Mouse (Mus musculus) spleen, adult 18-20 months (tissue): ENCODE data around the gene Adcy4.

Source experiments
- DNase-seq, 2 experiments: peaks; one replicate each; pipeline ENCODE4 v3.0.0; 2022; ENCODE audit warnings: mixed read lengths in 2 of 2

Adcy4 gene

DNA sequence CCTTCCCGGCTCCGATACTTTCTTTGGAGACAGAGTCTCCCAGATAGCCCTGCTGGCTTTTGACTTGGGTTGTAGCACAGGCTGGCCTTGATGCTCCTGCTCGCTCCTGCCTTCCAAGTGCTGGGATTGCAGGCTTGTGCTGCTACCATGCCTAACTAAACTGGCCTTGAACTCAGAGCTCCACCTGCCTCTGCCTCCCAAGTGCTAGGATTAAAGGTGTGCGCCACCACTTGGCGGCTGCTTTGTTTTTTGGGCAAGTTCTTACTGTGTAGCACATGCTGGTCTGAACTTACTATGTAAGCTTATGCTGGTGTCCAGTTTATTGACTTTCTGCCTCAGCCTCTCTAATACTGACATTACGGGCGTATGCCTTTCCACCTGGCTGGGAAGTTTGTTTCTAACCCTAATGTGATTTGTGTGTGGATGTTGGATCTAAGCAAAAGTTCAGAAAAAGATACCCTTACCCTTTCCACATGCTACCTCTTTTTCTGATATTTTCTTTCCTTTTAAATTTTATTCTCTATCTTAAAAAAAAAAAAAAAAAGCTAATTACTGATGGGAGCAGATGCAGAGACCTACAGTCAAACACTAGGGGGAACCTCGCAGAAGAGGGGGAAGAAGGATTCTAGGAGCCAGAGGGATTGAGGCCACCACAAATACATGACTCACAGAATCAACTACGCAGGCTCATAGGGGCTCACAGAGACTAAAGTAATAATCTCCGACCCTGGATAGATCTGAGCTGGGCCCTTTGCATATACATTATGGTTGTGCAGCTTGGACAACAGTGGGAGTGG, 36.6 kb downstream of the Adcy4 start:
- DNase-seq = no peak

GRCm38 (mm10) chr14:55745861-55746237, 38.0 kb downstream of the Adcy4 start:
- DNase-seq = no peak

DNA sequence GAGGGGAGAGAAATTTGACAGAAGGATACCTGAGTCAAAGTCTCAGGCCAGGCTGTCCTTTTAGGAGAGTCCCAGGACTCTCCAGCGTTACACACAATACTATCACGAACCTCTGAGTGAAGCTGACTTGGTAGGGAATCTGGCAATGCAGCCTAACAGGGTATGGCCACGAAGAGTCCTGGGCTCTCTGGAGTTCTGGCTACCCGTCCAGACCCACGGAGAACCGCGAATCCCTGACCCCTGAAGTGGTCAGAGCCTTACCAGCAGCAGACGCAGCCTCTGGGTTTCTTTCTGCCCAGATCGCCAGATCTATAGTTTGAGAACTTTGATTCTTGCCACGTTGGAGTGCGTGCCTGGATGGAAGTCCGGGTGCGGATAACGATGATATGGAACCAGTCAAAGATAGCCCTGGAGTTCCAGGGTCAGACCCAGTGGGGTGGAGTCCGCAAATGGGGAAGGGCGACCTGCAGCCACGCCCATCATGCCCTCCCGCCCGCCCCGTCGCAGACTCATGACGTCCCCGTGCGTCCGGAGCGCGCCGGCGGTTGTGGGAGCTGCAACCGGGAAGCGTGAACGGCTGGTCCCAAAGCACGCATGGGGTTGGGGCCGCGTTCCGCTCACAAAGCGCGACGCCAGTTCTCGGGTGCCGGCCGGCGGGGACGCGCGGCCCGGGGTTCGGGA, 38.6 kb downstream of the Adcy4 start, which contains the start of the genes Dhrs1 and Nop9:
TSS of gene Dhrs1 (minus strand) at position 511 of the 681 bp plus-strand sequence.
TSS of gene Nop9 (plus strand) at position 514 of the 681 bp plus-strand sequence.
- peak; percentile 77 to 84 for DNase-seq

- peak; percentile 72 to 89 for DNase-seq
Measured at GRCm38 (mm10) chr14:55743711-55744110, 40.2 kb downstream of the Adcy4 start.

GRCm38 (mm10) chr14:55737086-55737687, 46.7 kb downstream of the Adcy4 start:
- no peak for DNase-seq

DNA sequence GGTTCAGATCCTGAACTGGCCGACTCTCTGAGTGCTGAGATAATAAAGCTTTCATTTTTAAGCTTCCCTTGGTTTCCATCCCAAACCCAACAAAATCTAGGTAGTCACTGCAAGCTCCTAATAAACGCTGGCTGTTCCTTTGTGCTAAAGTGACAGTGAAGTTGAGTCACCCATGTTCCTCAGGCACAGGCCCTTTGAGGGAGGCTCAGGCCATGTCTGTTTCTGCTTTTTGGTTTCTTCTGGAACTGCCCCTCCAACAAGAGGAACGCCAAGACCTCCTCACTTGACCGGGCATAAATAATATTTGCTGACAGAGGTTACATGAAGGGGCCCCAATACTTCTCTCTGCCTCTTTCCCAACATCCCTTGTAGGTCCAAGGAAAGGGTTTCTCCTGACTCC, 48.1 kb downstream of the Adcy4 start:
- DNase-seq = no peak

DNA sequence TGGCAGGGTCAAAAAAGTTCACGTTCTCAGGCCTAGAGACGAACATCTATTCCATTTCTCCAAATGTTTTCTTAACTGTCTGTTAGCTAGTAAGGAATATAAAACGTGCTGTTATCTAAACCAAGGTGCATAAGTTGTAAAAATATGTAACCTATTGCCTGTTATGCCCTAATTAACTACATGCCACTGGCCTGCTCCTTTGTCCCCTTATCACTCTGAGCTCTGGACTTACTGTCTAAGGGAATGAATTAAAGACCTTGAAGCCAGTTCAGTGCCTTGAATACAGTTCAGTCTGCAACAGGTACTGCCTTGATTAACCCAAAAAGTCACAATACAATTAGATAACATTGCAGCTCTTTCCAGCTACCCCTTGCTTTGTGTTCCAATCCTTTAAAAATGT, 48.6 kb downstream of the Adcy4 start:
- no peak for DNase-seq

DNA sequence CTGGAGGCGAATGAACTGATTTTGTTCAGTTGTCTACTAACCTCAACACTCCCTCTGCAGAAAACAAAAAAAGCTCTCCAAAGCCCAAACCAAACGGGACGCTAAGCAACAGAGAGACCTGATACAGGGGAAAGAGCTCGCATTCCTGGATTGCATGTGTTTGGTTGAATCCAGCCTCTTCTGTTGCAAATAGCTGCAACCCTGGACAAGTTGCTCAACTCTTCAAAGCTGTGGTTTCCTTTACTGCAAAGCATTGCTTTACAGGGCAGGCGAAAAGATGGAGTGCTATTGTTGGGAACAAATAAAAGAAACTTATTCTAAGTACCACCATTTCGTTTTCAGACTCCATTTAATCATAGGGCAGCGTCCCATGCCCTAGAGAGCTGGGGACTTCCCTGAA, 49.0 kb downstream of the Adcy4 start:
- DNase-seq = no peak

DNA sequence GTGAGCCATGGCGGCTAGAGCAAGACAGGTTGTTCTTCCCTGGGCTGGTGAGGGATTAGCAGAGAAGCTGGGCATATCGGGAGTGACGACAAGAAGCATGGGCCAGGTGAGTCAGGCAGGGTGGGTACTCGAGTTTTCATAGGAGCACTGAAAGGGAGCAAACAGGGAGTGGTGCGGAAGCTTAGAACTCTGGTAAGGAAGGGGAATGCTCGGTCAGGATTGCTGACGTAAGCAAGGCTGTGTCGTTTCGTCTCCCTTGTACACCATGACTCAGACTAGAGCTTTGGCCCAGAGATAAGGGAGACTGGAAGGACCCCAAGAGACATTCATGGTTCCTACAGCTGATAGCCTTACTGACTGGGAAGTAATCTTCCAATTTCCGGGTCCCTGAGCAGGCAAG, 50.0 kb downstream of the Adcy4 start:
- no peak for DNase-seq

GRCm38 (mm10) chr14:55730531-55731032, 53.3 kb downstream of the Adcy4 start:
- DNase-seq = no peak

DNA sequence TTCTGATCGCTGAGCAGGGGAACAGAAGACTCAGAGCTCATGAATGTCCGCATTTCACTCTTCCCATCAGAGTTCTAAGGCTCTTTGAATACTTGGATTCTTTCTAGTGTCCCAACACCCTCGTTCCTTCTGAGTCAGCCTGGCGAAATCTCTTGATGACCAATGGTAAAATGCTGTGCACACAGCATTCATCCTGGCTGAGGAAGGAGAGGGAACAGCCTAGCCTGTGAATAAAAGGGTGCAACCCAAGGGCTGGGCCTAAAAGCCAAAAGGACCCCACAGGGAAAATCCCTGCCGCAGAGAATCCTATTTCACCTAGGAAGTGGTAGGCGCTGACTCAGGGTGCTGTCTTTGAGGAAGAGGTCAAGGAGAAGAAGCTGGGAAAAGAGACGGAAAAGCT, 53.8 kb downstream of the Adcy4 start:
- no peak for DNase-seq

GRCm38 (mm10) chr14:55727889-55728685, 55.8 kb downstream of the Adcy4 start:
- no peak for DNase-seq

DNA sequence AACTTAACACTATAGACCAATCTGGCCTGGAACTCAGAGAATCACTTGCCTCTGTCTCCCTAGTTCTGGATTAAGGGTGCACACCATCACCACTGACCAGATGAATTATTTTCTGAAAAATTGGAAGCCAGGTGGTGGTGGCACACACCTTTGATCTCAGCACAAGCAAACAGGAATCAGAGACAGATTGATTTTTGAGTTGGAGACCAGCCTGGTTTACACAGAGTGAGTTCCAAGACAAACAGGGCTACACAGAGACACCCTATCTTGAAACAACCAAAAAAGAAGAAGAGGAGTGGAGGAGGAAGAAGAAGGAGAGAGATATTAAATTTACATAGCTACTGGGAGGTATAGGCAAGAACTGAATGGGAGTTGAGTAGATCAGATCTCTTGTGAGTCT, 57.6 kb downstream of the Adcy4 start:
- no peak for DNase-seq

GRCm38 (mm10) chr14:55724411-55724871, 59.5 kb downstream of the Adcy4 start:
- peak; percentile 38 to 49 for DNase-seq

- no peak for DNase-seq
Measured at GRCm38 (mm10) chr14:55723433-55723832, 60.5 kb downstream of the Adcy4 start.

DNA sequence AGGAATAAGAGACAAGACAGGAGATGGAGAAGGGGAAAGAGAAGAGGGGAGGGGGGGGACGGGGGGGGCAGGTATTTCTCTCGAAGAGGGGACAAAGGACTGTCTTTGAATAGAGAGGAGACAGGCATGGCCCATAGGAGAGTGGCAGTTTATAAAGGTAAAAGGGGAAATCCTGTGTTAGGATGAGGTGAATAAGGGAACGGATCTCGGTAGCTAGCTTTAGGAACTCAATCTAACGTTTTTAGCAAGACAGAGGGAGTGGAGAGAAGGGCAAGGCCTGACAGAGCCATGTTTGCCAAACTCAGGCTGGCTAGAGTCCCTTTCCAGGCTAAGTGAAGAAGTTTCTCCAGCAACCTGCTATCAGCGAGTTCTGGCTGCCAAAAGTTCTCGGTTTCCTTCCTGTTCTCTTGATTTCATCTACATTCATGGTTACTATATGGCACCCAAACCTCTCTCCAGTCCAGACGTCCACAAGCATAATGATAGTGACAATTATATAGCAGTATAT, 61.4 kb downstream of the Adcy4 start:
- no peak for DNase-seq

- peak; percentile 87 to 92 for DNase-seq
Measured at GRCm38 (mm10) chr14:55721700-55722437, 62.0 kb downstream of the Adcy4 start, which contains the start of gene Rabggta. Rabggta (minus strand) TSS chr14:55722263.

- no peak for DNase-seq
Measured at GRCm38 (mm10) chr14:55721076-55721475, 62.8 kb downstream of the Adcy4 start.

DNA sequence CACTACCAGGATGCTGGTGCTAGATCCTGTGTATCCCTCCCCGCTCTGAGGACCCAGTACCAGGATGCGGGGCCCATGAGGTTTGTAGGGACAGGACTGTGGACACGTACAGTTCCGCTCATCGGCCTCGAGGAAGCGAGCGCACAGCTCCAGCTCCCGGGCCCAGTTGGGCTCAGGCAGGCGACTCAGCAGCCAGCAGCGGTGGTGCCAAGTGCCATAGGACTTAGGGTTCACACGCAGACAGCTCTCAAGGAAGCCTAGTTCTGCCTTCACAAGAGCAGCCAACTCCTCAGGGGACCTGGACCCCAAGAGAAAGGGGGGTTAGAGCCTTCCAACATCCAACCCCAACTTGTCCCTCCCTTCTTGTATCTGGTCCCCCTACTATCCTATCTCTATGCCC, 63.2 kb downstream of the Adcy4 start:
- DNase-seq = no peak

DNA sequence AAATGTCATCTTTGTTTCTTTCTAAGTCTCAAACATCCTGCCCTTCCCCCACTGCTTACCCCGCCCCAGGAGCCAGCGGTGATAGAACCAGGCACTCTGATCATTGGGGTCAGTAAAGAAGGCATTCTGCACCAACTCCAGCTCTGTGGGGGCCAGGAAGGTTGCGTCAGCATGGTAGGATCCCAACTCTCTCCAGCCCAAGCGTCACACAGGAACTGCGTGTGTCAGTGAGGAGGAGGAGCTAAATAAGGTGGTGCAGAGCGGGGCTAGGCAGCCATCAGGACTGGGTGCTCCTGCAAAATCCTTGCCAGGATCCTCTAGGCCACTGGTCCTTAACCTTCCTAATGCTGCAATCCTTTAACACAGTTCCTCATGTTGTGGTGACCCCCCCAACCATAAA, 64.2 kb downstream of the Adcy4 start:
- DNase-seq = no peak
